Mouse (Mus musculus) 416B (cell line): ENCODE data around the gene Rex1bd.
A peak's percentile ranks its signal among the peaks of the same experiment; 100 is the strongest.

ENCODE experiments used
- DNase-seq: peaks from one replicate; pipeline ENCODE4 v3.0.0; 2011; ENCODE audit warnings: low read depth

The Rex1bd gene

GRCm38 (mm10) chr8:70506328-70507026, at the start of gene Rex1bd:
Gene Rex1bd (minus strand): TSS chr8:70506752.
- DNase-seq, result peak; percentile 98

- DNase-seq, result no peak
Measured at GRCm38 (mm10) chr8:70555079-70555747, 48.7 kb upstream of the Rex1bd start.

DNA sequence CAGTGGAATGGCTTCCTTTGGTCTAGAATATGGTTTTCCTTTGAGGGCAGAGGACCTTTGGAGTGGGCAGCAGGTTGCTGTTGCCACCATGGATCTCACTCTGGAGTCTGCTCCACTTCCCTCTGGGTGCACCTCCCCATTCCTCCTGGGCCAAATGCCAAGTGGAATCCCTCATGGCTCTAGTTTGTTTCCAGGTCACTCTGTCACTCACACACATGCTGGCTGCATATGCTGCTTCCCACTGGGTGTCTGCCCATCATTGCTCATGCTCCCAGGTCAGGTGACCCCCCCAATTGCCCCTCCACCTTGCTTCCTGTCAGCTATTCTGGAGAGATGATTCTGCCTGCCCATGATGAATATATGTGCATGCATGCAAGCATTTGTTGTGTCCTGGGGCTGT, 47.2 kb upstream of the Rex1bd start:
- no peak for DNase-seq

DNA sequence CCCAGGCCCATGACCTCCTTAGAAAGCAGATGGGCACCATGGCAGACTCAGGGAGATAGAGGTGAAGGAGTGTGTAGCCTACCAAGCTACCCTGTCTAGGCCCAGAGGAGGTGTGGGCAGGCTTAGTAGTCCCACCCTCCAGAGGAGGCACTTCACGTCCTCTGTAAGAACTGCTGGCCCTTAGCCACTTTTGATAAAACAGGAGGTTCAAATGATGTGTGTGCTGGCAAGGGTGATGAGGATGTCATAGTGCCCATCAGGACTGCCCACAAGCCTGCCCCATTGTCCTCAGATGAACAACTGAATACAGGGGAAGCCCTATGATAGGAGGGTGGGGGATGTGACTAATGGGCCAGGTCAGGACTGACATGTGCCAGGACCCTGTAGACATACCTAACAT, 46.3 kb upstream of the Rex1bd start:
- no peak for DNase-seq

DNA sequence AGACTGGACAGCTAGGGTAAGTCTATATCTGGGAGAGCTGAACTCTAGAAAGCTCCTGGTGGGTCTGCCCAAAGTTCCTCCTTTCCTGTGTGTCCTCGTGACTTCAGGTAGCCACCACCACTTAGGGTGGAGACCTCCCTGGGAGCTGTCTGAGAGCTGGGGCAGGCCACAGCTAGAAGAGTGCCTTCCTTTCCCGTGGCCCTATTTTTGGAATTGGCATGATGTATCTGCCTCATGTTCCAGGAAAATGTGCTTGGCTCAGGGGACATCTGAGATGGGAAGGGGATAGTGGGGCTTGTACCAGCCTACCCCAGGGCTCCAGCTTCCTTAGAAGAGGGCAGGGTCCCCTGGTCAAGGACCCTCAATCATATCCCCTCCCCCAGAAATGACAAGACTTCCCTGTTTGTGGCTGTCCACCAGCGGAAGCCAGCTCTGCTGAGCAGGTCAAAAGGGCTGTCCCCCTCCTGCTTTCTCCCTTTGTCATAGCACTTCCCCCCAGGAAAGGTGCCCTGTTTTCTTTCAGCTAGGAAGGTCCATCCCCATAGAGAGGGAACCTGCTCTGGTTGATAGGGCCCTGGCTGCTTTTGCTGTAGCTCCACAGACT, 45.1 kb upstream of the Rex1bd start:
- DNase-seq, result no peak

GRCm38 (mm10) chr8:70549412-70550184, 43.0 kb upstream of the Rex1bd start:
- DNase-seq, result peak; percentile 100

GRCm38 (mm10) chr8:70547762-70548161, 41.2 kb upstream of the Rex1bd start:
- no peak for DNase-seq

GRCm38 (mm10) chr8:70546412-70546811, 39.9 kb upstream of the Rex1bd start:
- peak; percentile 52 for DNase-seq

DNA sequence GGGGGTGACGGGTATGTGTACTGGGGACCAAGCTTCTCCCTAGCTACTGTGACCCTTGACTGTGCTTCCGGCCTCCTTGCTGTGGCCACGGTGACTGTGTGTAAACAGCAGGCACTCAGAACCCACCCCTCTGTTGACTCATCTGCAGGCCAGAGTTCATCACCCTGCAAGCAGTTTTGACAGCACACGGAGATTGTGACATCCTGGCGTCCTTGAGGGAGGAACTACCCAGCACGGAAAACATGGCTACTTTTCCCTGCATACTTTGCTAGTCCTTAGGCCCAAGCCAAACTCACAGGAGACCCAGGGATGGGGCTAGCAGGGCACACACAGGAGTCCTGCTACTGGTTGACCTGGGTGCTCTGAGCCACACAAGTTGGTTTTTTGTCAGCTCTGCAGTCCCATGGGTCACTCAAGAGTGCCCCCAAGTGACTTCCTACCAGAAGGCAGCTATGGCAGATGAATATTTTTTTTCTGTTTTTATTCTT, 37.7 kb upstream of the Rex1bd start:
- DNase-seq, result peak; percentile 96

DNA sequence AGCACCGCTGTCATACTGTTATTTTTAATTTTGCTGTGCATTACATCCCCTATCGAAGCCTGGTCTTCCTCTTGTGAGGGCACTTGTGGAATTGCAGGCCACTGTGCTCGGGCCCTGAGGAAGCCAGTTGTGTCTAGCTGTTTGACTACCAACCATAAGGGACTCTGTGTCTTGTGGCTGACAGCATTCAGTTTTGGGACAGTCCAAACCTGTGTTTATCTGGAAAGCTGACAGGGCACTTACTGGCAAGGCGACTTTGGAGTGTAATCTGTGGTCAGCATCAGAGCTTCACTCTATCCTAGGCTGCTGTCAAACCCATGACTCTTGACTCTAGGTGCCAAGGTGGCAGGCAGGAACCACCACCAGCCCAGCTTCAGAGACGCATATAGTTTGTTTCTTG, 34.5 kb upstream of the Rex1bd start:
- DNase-seq, result no peak

GRCm38 (mm10) chr8:70540507-70541071, 34.0 kb upstream of the Rex1bd start:
- DNase-seq, result no peak

- no peak for DNase-seq
Measured at GRCm38 (mm10) chr8:70540013-70540506, 33.5 kb upstream of the Rex1bd start.

- peak; percentile 100 for DNase-seq
Measured at GRCm38 (mm10) chr8:70539077-70539813, 32.7 kb upstream of the Rex1bd start, which contains the start of gene Ell. Gene Ell (plus strand): TSS chr8:70539457.

DNA sequence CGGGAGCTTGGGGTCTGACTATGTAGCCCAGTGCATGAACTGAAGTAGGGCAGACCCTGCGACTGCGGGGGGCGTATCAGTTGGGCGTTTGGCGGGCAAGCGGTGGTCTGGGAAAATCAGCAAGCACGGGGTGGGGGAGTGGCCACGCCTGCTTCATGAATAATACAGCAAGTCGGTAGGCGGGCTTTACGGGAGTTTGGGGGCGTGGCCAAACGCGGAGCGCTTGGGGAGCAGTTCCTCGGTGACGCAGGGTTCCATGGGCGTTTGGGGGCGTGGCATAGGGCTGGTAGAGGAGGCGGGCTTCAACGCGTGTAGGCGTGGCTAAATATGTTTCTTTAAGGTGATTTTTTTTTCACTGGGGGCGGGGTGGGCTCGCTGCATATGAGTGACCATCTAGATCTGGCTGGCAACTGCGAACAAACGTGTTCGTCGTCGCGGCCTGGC, 32.1 kb upstream of the Rex1bd start:
- peak; percentile 99 for DNase-seq

DNA sequence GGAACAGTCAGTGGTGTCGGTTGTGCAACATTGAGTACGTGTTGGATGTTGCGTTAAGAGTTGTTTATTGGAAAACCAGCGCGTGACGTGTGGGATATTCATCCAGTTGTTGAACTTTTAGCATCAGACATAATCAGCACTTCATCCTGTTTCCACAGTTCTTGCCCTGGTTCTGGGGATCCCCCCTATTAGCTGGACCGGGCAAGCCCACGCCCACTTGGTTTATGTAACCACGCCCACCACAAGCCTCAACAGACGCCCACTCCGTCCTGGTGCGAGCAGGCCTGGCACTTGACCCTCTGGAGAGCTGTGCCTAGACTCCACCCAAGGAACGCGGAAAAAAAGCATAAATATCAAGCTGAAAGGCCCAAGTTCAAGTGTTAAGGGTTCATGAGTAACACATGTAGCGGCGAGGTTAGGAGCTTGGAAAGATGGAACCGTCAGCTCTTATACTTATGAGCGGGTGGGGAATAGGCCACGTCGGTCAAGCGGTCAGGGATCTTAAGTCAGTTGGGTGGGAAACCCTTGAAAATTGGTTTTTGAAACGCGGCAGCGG, 31.6 kb upstream of the Rex1bd start:
- peak; percentile 83 for DNase-seq

- no peak for DNase-seq
Measured at GRCm38 (mm10) chr8:70535701-70536100, 29.1 kb upstream of the Rex1bd start.

DNA sequence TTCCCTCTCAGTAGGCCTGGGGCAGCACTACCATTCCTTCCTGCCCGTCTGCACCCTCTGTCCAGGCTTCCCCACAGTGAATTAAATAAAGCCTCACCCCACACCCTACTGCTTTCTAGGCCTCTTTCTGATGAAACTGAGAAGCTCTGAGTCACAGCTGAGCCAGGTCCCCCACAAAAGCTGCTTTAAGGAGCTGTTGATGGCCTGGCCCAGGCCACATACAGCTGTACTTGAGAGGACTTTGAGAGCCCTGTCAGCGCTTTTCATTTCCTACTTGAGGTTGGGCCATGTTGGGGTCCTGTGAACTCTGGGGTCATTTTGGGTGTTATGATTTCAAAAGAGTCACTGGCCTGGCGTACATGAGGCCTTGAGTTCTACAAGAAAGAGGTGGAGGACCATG, 28.7 kb upstream of the Rex1bd start:
- DNase-seq, result no peak

DNA sequence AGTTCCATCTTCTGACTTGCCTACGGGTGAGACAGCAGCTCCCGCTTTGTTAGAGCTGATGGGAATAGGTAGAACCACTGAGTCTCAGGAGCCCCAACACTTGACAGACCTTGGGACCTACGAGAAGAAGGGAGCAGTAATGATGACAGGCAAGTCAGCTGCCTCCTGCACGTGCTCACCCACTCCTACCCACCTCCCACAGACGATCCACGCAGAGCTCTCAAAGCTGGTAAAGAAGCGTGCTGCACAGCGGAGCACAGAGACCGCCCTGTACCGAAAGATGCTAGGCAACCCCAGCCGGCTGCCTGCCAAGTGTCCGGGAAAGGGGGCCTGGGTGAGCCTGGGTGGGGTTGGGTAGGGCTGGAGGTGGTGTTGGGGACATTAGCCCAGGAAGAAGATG, 27.7 kb upstream of the Rex1bd start:
- DNase-seq, result no peak

DNA sequence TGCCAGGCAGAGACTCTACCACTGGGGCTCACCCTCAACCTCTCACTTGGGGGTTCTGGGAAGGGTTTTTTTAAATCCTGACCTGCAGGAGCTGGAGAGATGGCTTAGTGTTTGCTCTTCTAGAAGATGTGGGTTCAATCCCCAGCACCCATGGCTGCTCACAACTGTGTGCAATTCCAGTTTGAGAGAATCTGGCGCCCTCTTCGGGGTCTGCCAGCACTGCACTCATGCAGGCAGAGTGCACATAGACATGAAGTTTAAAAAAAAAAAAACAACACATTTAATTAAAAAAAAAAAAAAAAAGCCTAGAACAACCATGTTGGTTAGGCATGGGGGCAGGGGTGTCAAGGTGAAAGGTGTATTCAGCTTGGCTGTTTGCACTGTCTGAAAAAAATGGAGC, 23.8 kb upstream of the Rex1bd start:
- DNase-seq, result no peak

DNA sequence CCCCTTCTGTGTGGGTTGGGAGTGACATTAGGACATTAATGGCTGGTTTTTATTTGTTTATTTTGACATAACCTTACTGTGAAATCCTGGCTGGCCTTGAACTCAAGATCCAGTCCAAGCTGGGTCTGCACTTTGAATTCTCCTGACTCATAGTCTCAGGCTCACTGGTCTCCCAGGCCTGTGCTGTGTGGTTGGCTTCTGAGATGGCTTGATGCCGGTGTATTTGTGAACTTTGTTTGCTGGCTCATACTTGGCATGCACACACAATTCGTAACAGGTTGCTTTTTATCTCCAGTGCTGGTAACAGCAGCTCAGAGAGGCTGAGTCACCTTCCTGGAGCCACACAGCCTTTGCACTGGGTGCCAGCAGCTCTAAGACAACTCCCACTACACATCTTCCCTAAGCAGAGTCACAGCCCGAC, 23.2 kb upstream of the Rex1bd start:
- DNase-seq, result peak; percentile 66

GRCm38 (mm10) chr8:70529299-70529698, 22.7 kb upstream of the Rex1bd start:
- DNase-seq, result peak; percentile 65
